Mouse (Mus musculus) intestine, postnatal 0 days (tissue): ENCODE results near the gene Efcab2. TPM values are rescaled to one million over a fixed set of nuclear protein-coding genes. Genes with fewer than 3 reads are reported as not detected.
A peak's percentile ranks its signal among the peaks of the same experiment; 100 is the strongest.

Experiments
- ATAC-seq: fragments of 200-750 bp; cut with Nextera tagmentation; 2 replicates; pipeline ENCODE4 v1.8.0; 2017; ENCODE audit warnings: mild to moderate bottlenecking, moderate TSS enrichment, moderate library complexity
- H3K27ac ChIP-seq: fragments of 300-500 bp; sonication (generic); 2 replicates; pipeline ENCODE4 v1.5.1; 2014; ENCODE audit warnings: mild to moderate bottlenecking, low read depth, low read length, moderate library complexity
- H3K27me3 ChIP-seq: fragments of 300-500 bp; sonication (generic); replicated peaks from 2 replicates; pipeline ENCODE4 v1.6.1; 2014; ENCODE audit warnings: low read length, mixed read lengths; ENCODE audit not compliant: control insufficient read depth, insufficient read depth
- H3K36me3 ChIP-seq: fragments of 300-500 bp; sonication (generic); 2 replicates; pipeline ENCODE4 v1.6.1; 2014; ENCODE audit warnings: mild to moderate bottlenecking, moderate library complexity; ENCODE audit not compliant: control insufficient read depth, insufficient read depth
- H3K4me1 ChIP-seq: fragments of 300-500 bp; sonication (generic); replicated peaks from 2 replicates; pipeline ENCODE4 v1.6.1; 2014; ENCODE audit warnings: antibody characterized with exemption, low read length, mixed read lengths; ENCODE audit not compliant: control insufficient read depth, insufficient read depth
- H3K4me2 ChIP-seq: fragments of 300-500 bp; sonication (generic); replicated peaks from 2 replicates; pipeline ENCODE4 v1.6.1; 2014; ENCODE audit warnings: low read depth, mild to moderate bottlenecking, moderate library complexity
- H3K4me3 ChIP-seq: fragments of 300-500 bp; sonication (generic); 2 replicates; pipeline ENCODE4 v1.5.1; 2014; ENCODE audit warnings: low read depth, low read length
- H3K9ac ChIP-seq: fragments of 300-500 bp; sonication (generic); 2 replicates; pipeline ENCODE4 v1.6.1; 2014; ENCODE audit warnings: mild to moderate bottlenecking, low read depth, low read length
- H3K9me3 ChIP-seq: fragments of 300-500 bp; sonication (generic); 2 replicates; pipeline ENCODE4 v1.6.1; 2016; ENCODE audit warnings: mixed run types; ENCODE audit not compliant: control insufficient read depth
- CTCF ChIP-seq: sonication (generic); IDR thresholded peaks from 2 replicates; pipeline ENCODE4 v1.5.1; 2016; ENCODE audit warnings: low read depth, mild to moderate bottlenecking, control low read depth, antibody characterized with exemption, moderate library complexity
- WGBS: fragments of 180-500 bp; shearing (Covaris S2); extraction: QIAGEN DNeasy Blood & Tissue Kit; methylation state at CpG from one replicate; pipeline ENCODE4 v1.1.7; 2014; 5-methylcytosine and 5-hydroxymethylcytosine counted together
- microRNA-seq: library from miRNA; unstranded; fragments of <30 nt; microRNA quantifications from one replicate; pipeline ENCODE4, GENCODE M21; 2016
- polyA plus RNA-seq: library from polyadenylated mRNA; unstranded; fragments of >200 nt; fragmentation: Nextera tagmentation; extraction: Ambion mirVana; gene quantifications from 2 replicates; pipeline ENCODE4 v1.2.1, GENCODE M21; 2015

Efcab2 gene
- polyA plus RNA-seq, 1 experiment from 2014 or later: 7.9 TPM

DNA sequence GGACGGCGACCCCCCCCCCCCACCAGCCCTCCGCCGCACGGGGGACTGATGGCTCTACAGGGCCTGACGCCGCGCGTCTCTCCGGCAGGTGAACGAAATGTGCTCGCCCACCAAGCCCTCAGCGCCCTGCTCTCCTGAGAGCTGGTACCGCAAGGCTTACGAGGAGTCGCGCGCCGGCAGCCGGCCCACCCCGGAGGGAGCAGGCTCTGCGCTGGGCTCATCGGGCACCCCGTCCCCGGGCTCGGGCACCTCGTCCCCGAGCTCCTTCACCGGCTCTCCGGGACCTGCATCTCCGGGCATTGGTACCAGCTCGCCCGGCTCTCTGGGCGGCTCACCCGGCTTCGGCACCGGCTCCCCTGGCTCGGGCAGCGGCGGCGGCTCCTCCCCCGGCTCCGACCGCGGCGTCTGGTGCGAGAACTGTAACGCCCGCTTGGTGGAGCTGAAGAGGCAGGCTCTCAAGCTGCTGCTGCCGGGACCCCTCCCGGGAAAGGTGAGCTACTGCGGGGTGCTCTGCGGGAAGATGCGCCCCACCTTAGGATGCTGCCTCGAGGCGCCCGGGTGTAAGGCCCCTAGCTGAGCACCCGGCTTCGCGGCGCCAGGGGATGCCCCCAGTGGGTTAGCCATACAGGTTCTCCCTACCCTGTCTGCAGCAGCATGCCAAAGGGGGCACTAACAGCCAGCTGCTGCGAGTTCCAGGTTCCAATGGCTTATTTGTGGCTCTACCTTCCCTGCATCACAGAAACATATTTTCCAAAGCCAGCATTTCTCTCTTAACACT lies 124.6 kb downstream of the Efcab2 start:
- H3K4me2 ChIP-seq: peak overlapping the region; percentile 99
- 0 out of 2 replicates have a peak, but pooled peaks cover 13% of the 10 kb centered on the region for H3K4me1 ChIP-seq
- peak; percentile 86 for TF ChIP-seq CTCF
- ATAC-seq: peak; percentile 39
- WGBS: under 1% methylated on average over 57 of the region's 62 CpGs
- H3K27ac ChIP-seq: no peak overlapping the region
- H3K27me3 ChIP-seq: peaks cover 54% of the 10 kb centered on the region
- H3K9me3 ChIP-seq: no peaks in the 10 kb centered on the region
- peak overlapping the region; percentile 65 for H3K4me3 ChIP-seq
- H3K36me3 ChIP-seq: no peaks in the 10 kb centered on the region
- peak overlapping the region; percentile 11; the same call in 1 of the 2 replicates for H3K9ac ChIP-seq

Small RNA genes within 50 kb of the gene (microRNA-seq; reads per million reads assigned to microRNA genes)
- not detected for gene Gm27458

Other genes starting within 250 kb of the Efcab2 start
- 26.9 and 29.9 TPM in 2 replicates for gene Desi2, start 218.7 kb upstream of the Efcab2 start, polyA plus RNA-seq
- 146 and 148 TPM in 2 replicates for gene Cox20, start 87.0 kb upstream of the Efcab2 start, polyA plus RNA-seq
- gene Hnrnpu, start 68.3 kb upstream of the Efcab2 start, polyA plus RNA-seq: 131 TPM in 2 replicates
- 0.54 and 0.57 TPM in 2 replicates for gene Kif26b, start 123.0 kb downstream of the Efcab2 start, polyA plus RNA-seq